Mouse (Mus musculus) forebrain, embryonic 12.5 days (tissue): ENCODE results near the gene Spag9. TPM values are rescaled to one million over a fixed set of nuclear protein-coding genes. Genes with fewer than 3 reads are reported as not detected.
A peak's percentile ranks its signal among the peaks of the same experiment; 100 is the strongest.
"Not testable (repeated sequence)": the region's sequence is repeated elsewhere in the genome, so short reads cannot be mapped to it uniquely, and the experiment has no call there.

Source experiments
- ATAC-seq: fragments of 200-750 bp; cut with Nextera tagmentation; 2 replicates; pipeline ENCODE4 v1.8.0; 2017; ENCODE audit warnings: moderate TSS enrichment; ENCODE audit not compliant: low FRiP score
- H3K27ac ChIP-seq: fragments of 300-500 bp; sonication (generic); 2 replicates; pipeline ENCODE4 v1.5.1; 2016; ENCODE audit warnings: mild to moderate bottlenecking
- H3K27me3 ChIP-seq: fragments of 300-500 bp; sonication (generic); 2 replicates; pipeline ENCODE4 v1.6.1; 2016; ENCODE audit warnings: mild to moderate bottlenecking
- H3K36me3 ChIP-seq: fragments of 300-500 bp; sonication (generic); replicated peaks from 2 replicates; pipeline ENCODE4 v1.6.1; 2016; ENCODE audit warnings: mild to moderate bottlenecking
- H3K4me1 ChIP-seq: fragments of 300-500 bp; sonication (generic); 2 replicates; pipeline ENCODE4 v1.6.1; 2016
- H3K4me2 ChIP-seq: fragments of 300-500 bp; sonication (generic); 2 replicates; pipeline ENCODE4 v1.6.1; 2016; ENCODE audit warnings: mild to moderate bottlenecking, moderate library complexity
- H3K4me3 ChIP-seq: fragments of 300-500 bp; sonication (generic); replicated peaks from 2 replicates; pipeline ENCODE4 v1.5.1; 2016; ENCODE audit warnings: mild to moderate bottlenecking
- H3K9ac ChIP-seq: fragments of 300-500 bp; sonication (generic); 2 replicates; pipeline ENCODE4 v1.6.1; 2016; ENCODE audit warnings: mild to moderate bottlenecking
- H3K9me3 ChIP-seq: fragments of 300-500 bp; sonication (generic); 2 replicates; pipeline ENCODE4 v1.6.1; 2016
- WGBS: fragments of 180-500 bp; shearing (Covaris S2); methylation state at CpG from one replicate; pipeline ENCODE4 v1.1.7; 2016; 5-methylcytosine and 5-hydroxymethylcytosine counted together
- polyA plus RNA-seq: library from polyadenylated mRNA; unstranded; fragments of >200 nt; fragmentation: Nextera tagmentation; extraction: Ambion mirVana; gene quantifications from 2 replicates; pipeline ENCODE4 v1.2.1, GENCODE M21; 2016

Gene Spag9
- polyA plus RNA-seq, 1 experiment from 2014 or later: 124 TPM

GRCm38 (mm10) chr11:94035974-94036373 lies 40.1 kb downstream of the Spag9 start:
- H3K9ac ChIP-seq: no peak overlapping the region
- no peaks in the 10 kb centered on the region for H3K36me3 ChIP-seq
- no peak overlapping the region for H3K27ac ChIP-seq
- H3K4me2 ChIP-seq: no peak overlapping the region
- H3K27me3 ChIP-seq: no peaks in the 10 kb centered on the region
- ATAC-seq: no peak
- no peaks in the 10 kb centered on the region for H3K9me3 ChIP-seq
- peaks cover 4% of the 10 kb centered on the region; the same call in 1 of the 2 replicates for H3K4me1 ChIP-seq
- WGBS: 49% methylated on average over 2 of the region's 2 CpGs
- H3K4me3 ChIP-seq: no peak overlapping the region

GRCm38 (mm10) chr11:94041475-94041874 lies 45.6 kb downstream of the Spag9 start:
- H3K27ac ChIP-seq: no peak overlapping the region
- no peaks in the 10 kb centered on the region for H3K36me3 ChIP-seq
- 91% methylated on average over 1 of the region's 1 CpGs for WGBS
- no peak overlapping the region for H3K4me2 ChIP-seq
- no peaks in the 10 kb centered on the region for H3K27me3 ChIP-seq
- no peaks in the 10 kb centered on the region for H3K9me3 ChIP-seq
- peaks cover 14% of the 10 kb centered on the region for H3K4me1 ChIP-seq
- no peak overlapping the region for H3K4me3 ChIP-seq
- ATAC-seq: no peak
- H3K9ac ChIP-seq: no peak overlapping the region

- H3K4me3 ChIP-seq, H3K4me2 ChIP-seq, H3K27ac ChIP-seq, H3K9me3 ChIP-seq, H3K36me3 ChIP-seq, H3K27me3 ChIP-seq, ATAC-seq, H3K9ac ChIP-seq: not testable (repeated sequence)
- peaks cover 21% of the 10 kb centered on the region for H3K4me1 ChIP-seq
- WGBS: 70% methylated on average over 1 of the region's 1 CpGs
Measured at GRCm38 (mm10) chr11:94042301-94042700, 46.4 kb downstream of the Spag9 start.

- Histone ChIP-seq H3K9ac (peak overlapping the region; percentile 76), H3K4me2 (peak overlapping the region; percentile 51), H3K27me3 (no peaks in the 10 kb centered on the region), H3K27ac (peak overlapping the region; percentile 98), H3K4me3 (peak overlapping the region; percentile 57), H3K9me3 (no peaks in the 10 kb centered on the region), H3K4me1 (peaks cover 29% of the 10 kb centered on the region), H3K36me3 (peaks cover 15% of the 10 kb centered on the region)
- peak; percentile 99 for ATAC-seq
- WGBS: 2% methylated on average over 22 of the region's 22 CpGs
Measured at GRCm38 (mm10) chr11:94043998-94044985, 48.4 kb downstream of the Spag9 start.

- no peaks in the 10 kb centered on the region for H3K9me3 ChIP-seq
- WGBS: 2% methylated on average over 4 of the region's 4 CpGs
- peak overlapping the region; percentile 57 for H3K4me3 ChIP-seq
- H3K36me3 ChIP-seq: peaks cover 20% of the 10 kb centered on the region
- H3K4me2 ChIP-seq: peak overlapping the region; percentile 52
- peaks cover 33% of the 10 kb centered on the region for H3K4me1 ChIP-seq
- peak; percentile 47; the same call in 1 of the 2 replicates for ATAC-seq
- no peaks in the 10 kb centered on the region for H3K27me3 ChIP-seq
- peak overlapping the region; percentile 98; the same call in 1 of the 2 replicates for H3K27ac ChIP-seq
- peak overlapping the region; percentile 54 for H3K9ac ChIP-seq
Measured at GRCm38 (mm10) chr11:94045016-94045415, 49.1 kb downstream of the Spag9 start.

- Histone ChIP-seq H3K4me1 (peaks cover 20% of the 10 kb centered on the region), H3K4me2 (peak overlapping the region; percentile 52), H3K27me3 (no peaks in the 10 kb centered on the region), H3K27ac (no peak overlapping the region), H3K36me3 (peaks cover 40% of the 10 kb centered on the region), H3K9me3 (no peaks in the 10 kb centered on the region), H3K9ac (no peak overlapping the region), H3K4me3 (peak overlapping the region; percentile 57)
- 44% methylated on average over 2 of the region's 2 CpGs for WGBS
- no peak for ATAC-seq
Measured at GRCm38 (mm10) chr11:94047288-94047687, 51.4 kb downstream of the Spag9 start.

GRCm38 (mm10) chr11:94054176-94054575 lies 58.3 kb downstream of the Spag9 start:
- ATAC-seq: peak; percentile 53; the same call in 1 of the 2 replicates
- Histone ChIP-seq H3K27me3 (no peaks in the 10 kb centered on the region), H3K4me3 (no peak overlapping the region), H3K36me3 (peaks cover 69% of the 10 kb centered on the region), H3K4me2 (0 out of 2 replicates have a peak overlapping the region, but pooled peaks have one; percentile 2), H3K27ac (peak overlapping the region; percentile 43), H3K9ac (no peak overlapping the region), H3K9me3 (no peaks in the 10 kb centered on the region), H3K4me1 (peaks cover 22% of the 10 kb centered on the region)
- WGBS: 56% methylated on average over 3 of the region's 3 CpGs

- Histone ChIP-seq H3K27ac (0 out of 2 replicates have a peak overlapping the region, but pooled peaks have one; percentile 43), H3K36me3 (peaks cover 70% of the 10 kb centered on the region), H3K9me3 (no peaks in the 10 kb centered on the region), H3K4me1 (peaks cover 18% of the 10 kb centered on the region), H3K27me3 (no peaks in the 10 kb centered on the region), H3K4me3 (no peak overlapping the region), H3K4me2 (no peak overlapping the region), H3K9ac (no peak overlapping the region)
- peak; percentile 69; the same call in 1 of the 2 replicates for ATAC-seq
- 60% methylated on average over 3 of the region's 3 CpGs for WGBS
Measured at GRCm38 (mm10) chr11:94054901-94055300, 59.0 kb downstream of the Spag9 start.

GRCm38 (mm10) chr11:94063941-94064340 lies 68.0 kb downstream of the Spag9 start:
- H3K4me2 ChIP-seq: no peak overlapping the region
- no peak overlapping the region for H3K27ac ChIP-seq

GRCm38 (mm10) chr11:94070455-94070854 lies 74.6 kb downstream of the Spag9 start:
- 85% methylated on average over 2 of the region's 2 CpGs for WGBS
- no peak overlapping the region for H3K4me2 ChIP-seq
- H3K9ac ChIP-seq: no peak overlapping the region
- ATAC-seq: no peak
- H3K9me3 ChIP-seq: no peaks in the 10 kb centered on the region
- H3K27me3 ChIP-seq: no peaks in the 10 kb centered on the region
- no peaks in the 10 kb centered on the region for H3K4me1 ChIP-seq
- H3K27ac ChIP-seq: no peak overlapping the region
- peaks cover 69% of the 10 kb centered on the region for H3K36me3 ChIP-seq
- H3K4me3 ChIP-seq: no peak overlapping the region

More at GRCm38 (mm10) chr11:94063941-94064340, 68.0 kb downstream of the Spag9 start:
- H3K4me3 ChIP-seq: no peak overlapping the region
- no peaks in the 10 kb centered on the region for H3K9me3 ChIP-seq
- H3K27me3 ChIP-seq: no peaks in the 10 kb centered on the region
- H3K9ac ChIP-seq: no peak overlapping the region
- peaks cover 73% of the 10 kb centered on the region for H3K36me3 ChIP-seq
- WGBS: 94% methylated on average over 5 of the region's 5 CpGs
- ATAC-seq: no peak
- H3K4me1 ChIP-seq: no peaks in the 10 kb centered on the region

GRCm38 (mm10) chr11:94073283-94073682 lies 77.4 kb downstream of the Spag9 start:
- no peak overlapping the region for H3K4me3 ChIP-seq
- 93% methylated on average over 4 of the region's 4 CpGs for WGBS
- H3K36me3 ChIP-seq: peaks cover 59% of the 10 kb centered on the region
- no peak overlapping the region for H3K4me2 ChIP-seq
- ATAC-seq: no peak
- H3K9ac ChIP-seq: no peak overlapping the region
- no peaks in the 10 kb centered on the region for H3K4me1 ChIP-seq
- H3K9me3 ChIP-seq: no peaks in the 10 kb centered on the region
- no peak overlapping the region for H3K27ac ChIP-seq
- H3K27me3 ChIP-seq: no peaks in the 10 kb centered on the region

GRCm38 (mm10) chr11:94086966-94087365 lies 91.1 kb downstream of the Spag9 start:
- H3K27me3 ChIP-seq, H3K4me3 ChIP-seq, H3K27ac ChIP-seq, ATAC-seq, H3K4me1 ChIP-seq, H3K4me2 ChIP-seq, H3K9me3 ChIP-seq, H3K9ac ChIP-seq: not testable (repeated sequence)
- H3K36me3 ChIP-seq: peaks cover 80% of the 10 kb centered on the region
- 89% methylated on average over 2 of the region's 2 CpGs for WGBS
